Mouse (Mus musculus) kidney, embryonic 14.5 days (tissue): ENCODE measurements around the gene Aym1. TPM values are rescaled to one million over a fixed set of nuclear protein-coding genes. Genes with fewer than 3 reads are reported as not detected.

Experiments used
- ATAC-seq: fragments of 200-750 bp; cut with Nextera tagmentation; 2 replicates; pipeline ENCODE4 v1.8.0; 2017; ENCODE audit warnings: moderate number of reproducible peaks, mild to moderate bottlenecking, moderate TSS enrichment, moderate library complexity; ENCODE audit not compliant: low FRiP score, low TSS enrichment
- H3K27ac ChIP-seq: fragments of 300-500 bp; sonication (generic); 2 replicates; pipeline ENCODE4 v1.5.1; 2014; ENCODE audit warnings: low read depth, mild to moderate bottlenecking, low read length, moderate library complexity, mixed read lengths
- H3K27me3 ChIP-seq: fragments of 300-500 bp; sonication (generic); 2 replicates; pipeline ENCODE4 v1.6.1; 2014; ENCODE audit warnings: mild to moderate bottlenecking, low read length; ENCODE audit not compliant: control insufficient read depth, insufficient read depth
- H3K36me3 ChIP-seq: fragments of 300-500 bp; sonication (generic); 2 replicates; pipeline ENCODE4 v1.6.1; 2014; ENCODE audit warnings: low read length, mixed read lengths; ENCODE audit not compliant: control insufficient read depth, insufficient read depth
- H3K4me1 ChIP-seq: fragments of 300-500 bp; sonication (generic); 2 replicates; pipeline ENCODE4 v1.6.1; 2014; ENCODE audit warnings: low read length, mixed read lengths; ENCODE audit not compliant: control insufficient read depth, insufficient read depth
- H3K4me2 ChIP-seq: fragments of 300-500 bp; sonication (generic); replicated peaks from 2 replicates; pipeline ENCODE4 v1.6.1; 2014; ENCODE audit warnings: low read depth, mild to moderate bottlenecking, low read length
- H3K4me3 ChIP-seq: fragments of 300-500 bp; sonication (generic); 2 replicates; pipeline ENCODE4 v1.5.1; 2014; ENCODE audit warnings: mild to moderate bottlenecking, low read length
- H3K9ac ChIP-seq: fragments of 300-500 bp; sonication (generic); 2 replicates; pipeline ENCODE4 v1.6.1; 2014; ENCODE audit warnings: low read depth, mild to moderate bottlenecking, low read length, moderate library complexity
- H3K9me3 ChIP-seq: fragments of 300-500 bp; sonication (generic); 2 replicates; pipeline ENCODE4 v1.6.1; 2016; ENCODE audit warnings: low read length; ENCODE audit not compliant: control insufficient read depth
- WGBS: fragments of 180-500 bp; shearing (Covaris S2); extraction: QIAGEN DNeasy Blood & Tissue Kit; methylation state at CpG from one replicate; pipeline ENCODE4 v1.1.7; 2014; 5-methylcytosine and 5-hydroxymethylcytosine counted together
- polyA plus RNA-seq: library from polyadenylated mRNA; unstranded; fragments of >200 nt; fragmentation: Nextera tagmentation; extraction: Ambion mirVana; gene quantifications from 2 replicates; pipeline ENCODE4 v1.2.1, GENCODE M21; 2014

Aym1 gene
- polyA plus RNA-seq: not detected in 2 replicates

GRCm38 (mm10) chr5:113357186-113357585, at the start of gene Aym1:
Gene Aym1 (plus strand): TSS chr5:113357294.
- no peaks in the 10 kb centered on the region for H3K27me3 ChIP-seq
- no peak for ATAC-seq

GRCm38 (mm10) chr5:113309491-113310376, 47.4 kb upstream of the Aym1 start:
- peak overlapping the region; percentile 75 for H3K4me2 ChIP-seq
- H3K27me3 ChIP-seq: peaks cover 25% of the 10 kb centered on the region
- WGBS: 60% methylated on average over 22 of the region's 22 CpGs
- H3K4me1 ChIP-seq: peaks cover 12% of the 10 kb centered on the region
- no peak overlapping the region for H3K27ac ChIP-seq
- no peaks in the 10 kb centered on the region for H3K9me3 ChIP-seq
- H3K4me3 ChIP-seq: peak overlapping the region; percentile 53
- H3K36me3 ChIP-seq: no peaks in the 10 kb centered on the region
- H3K9ac ChIP-seq: peak overlapping the region; percentile 52
- ATAC-seq: no peak

More at GRCm38 (mm10) chr5:113357186-113357585, at the start of gene Aym1:
- Histone ChIP-seq H3K4me1 (peaks cover 12% of the 10 kb centered on the region; the same call in 1 of the 2 replicates), H3K9me3 (no peaks in the 10 kb centered on the region), H3K4me2 (no peak within 1 kb of the TSS), H3K27ac (no peak within 1 kb of the TSS), H3K9ac (no peak within 1 kb of the TSS), H3K4me3 (no peak within 1 kb of the TSS), H3K36me3 (no peaks in the 10 kb centered on the region)
- WGBS: 36% methylated on average over 3 of the region's 6 CpGs

GRCm38 (mm10) chr5:113310377-113311003, 46.6 kb upstream of the Aym1 start, which contains the start of gene Sgsm1:
Gene Sgsm1 (minus strand): TSS chr5:113310786.
- Histone ChIP-seq H3K9ac (peak within 1 kb of the TSS; percentile 52), H3K27ac (no peak within 1 kb of the TSS), H3K4me2 (peak within 1 kb of the TSS; percentile 75), H3K27me3 (peaks cover 25% of the 10 kb centered on the region), H3K4me1 (peaks cover 12% of the 10 kb centered on the region), H3K4me3 (peak within 1 kb of the TSS; percentile 53), H3K36me3 (no peaks in the 10 kb centered on the region), H3K9me3 (no peaks in the 10 kb centered on the region)
- ATAC-seq: peak; percentile 71
- WGBS: 3% methylated on average over 53 of the region's 53 CpGs

- 2% methylated on average over 24 of the region's 24 CpGs for WGBS
- peaks cover 15% of the 10 kb centered on the region for H3K27me3 ChIP-seq
Observed at GRCm38 (mm10) chr5:113313998-113314397, 43.1 kb upstream of the Aym1 start.

GRCm38 (mm10) chr5:113323784-113324638, 33.1 kb upstream of the Aym1 start:
- 3% methylated on average over 38 of the region's 38 CpGs for WGBS
- Histone ChIP-seq H3K9ac (peak overlapping the region; percentile 5; the same call in 1 of the 2 replicates), H3K27ac (no peak overlapping the region), H3K4me3 (peak overlapping the region; percentile 22), H3K36me3 (no peaks in the 10 kb centered on the region), H3K9me3 (peaks cover 7% of the 10 kb centered on the region), H3K27me3 (peaks cover 18% of the 10 kb centered on the region), H3K4me1 (peaks cover 5% of the 10 kb centered on the region; the same call in 1 of the 2 replicates), H3K4me2 (peak overlapping the region; percentile 50)
- ATAC-seq: peak; percentile 74

More at GRCm38 (mm10) chr5:113313998-113314397, 43.1 kb upstream of the Aym1 start:
- peak; percentile 50; the same call in 1 of the 2 replicates for ATAC-seq
- Histone ChIP-seq H3K4me3 (no peak overlapping the region), H3K36me3 (no peaks in the 10 kb centered on the region), H3K9me3 (no peaks in the 10 kb centered on the region), H3K27ac (no peak overlapping the region), H3K4me2 (peak overlapping the region; percentile 8; the same call in 1 of the 2 replicates), H3K4me1 (no peaks in the 10 kb centered on the region), H3K9ac (no peak overlapping the region)

- WGBS: 93% methylated on average over 8 of the region's 8 CpGs
- H3K27me3 ChIP-seq: peaks cover 26% of the 10 kb centered on the region
Observed at GRCm38 (mm10) chr5:113329463-113329862, 27.6 kb upstream of the Aym1 start.

GRCm38 (mm10) chr5:113330202-113330601, 26.9 kb upstream of the Aym1 start:
- H3K9ac ChIP-seq: no peak overlapping the region
- WGBS: 88% methylated on average over 3 of the region's 3 CpGs
- peaks cover 7% of the 10 kb centered on the region for H3K9me3 ChIP-seq
- H3K4me1 ChIP-seq: peaks cover 3% of the 10 kb centered on the region; the same call in 1 of the 2 replicates
- no peak overlapping the region for H3K27ac ChIP-seq
- no peak overlapping the region for H3K4me2 ChIP-seq
- no peak for ATAC-seq
- peaks cover 27% of the 10 kb centered on the region for H3K27me3 ChIP-seq
- H3K36me3 ChIP-seq: no peaks in the 10 kb centered on the region
- no peak overlapping the region for H3K4me3 ChIP-seq

More at GRCm38 (mm10) chr5:113329463-113329862, 27.6 kb upstream of the Aym1 start:
- Histone ChIP-seq H3K27ac (no peak overlapping the region), H3K4me3 (no peak overlapping the region), H3K9ac (no peak overlapping the region), H3K4me1 (0 out of 2 replicates have a peak, but pooled peaks cover under 1% of the 10 kb centered on the region), H3K9me3 (peaks cover 7% of the 10 kb centered on the region), H3K36me3 (no peaks in the 10 kb centered on the region), H3K4me2 (no peak overlapping the region)
- ATAC-seq: no peak

- Histone ChIP-seq H3K36me3 (no peaks in the 10 kb centered on the region), H3K9me3 (peaks cover 7% of the 10 kb centered on the region), H3K27ac (no peak overlapping the region), H3K4me1 (peaks cover 5% of the 10 kb centered on the region; the same call in 1 of the 2 replicates), H3K27me3 (peaks cover 37% of the 10 kb centered on the region), H3K4me2 (no peak overlapping the region), H3K9ac (no peak overlapping the region), H3K4me3 (no peak overlapping the region)
- ATAC-seq: no peak
- 41% methylated on average over 12 of the region's 12 CpGs for WGBS
Observed at GRCm38 (mm10) chr5:113332239-113332638, 24.9 kb upstream of the Aym1 start.
